Mouse (Mus musculus): ENCODE measurements around the gene Btbd19.

Gene Btbd19

GRCm38 (mm10) chr4:117115592-117115991 is 9.9 kb downstream of the Btbd19 start:
- DNase-seq (ENCODE audit: low read depth, low spot score): no peak

- peak; percentile 37 for DNase-seq (ENCODE audit: low read depth, low spot score)
Measured at GRCm38 (mm10) chr4:117113237-117113636, 12.3 kb downstream of the Btbd19 start.

GRCm38 (mm10) chr4:117110985-117111384 is 14.5 kb downstream of the Btbd19 start:
- DNase-seq (ENCODE audit: low read depth, low spot score): no peak

GRCm38 (mm10) chr4:117110249-117110648 is 15.3 kb downstream of the Btbd19 start:
- DNase-seq (ENCODE audit: low read depth, low spot score): no peak

- no peak for DNase-seq (ENCODE audit: low read depth, low spot score)
Measured at GRCm38 (mm10) chr4:117109330-117109729, 16.2 kb downstream of the Btbd19 start.

GRCm38 (mm10) chr4:117108524-117108849 is 17.0 kb downstream of the Btbd19 start:
- no peak for DNase-seq (ENCODE audit: low read depth, low spot score)

GRCm38 (mm10) chr4:117107813-117108523 is 17.6 kb downstream of the Btbd19 start:
- no peak for DNase-seq (ENCODE audit: low read depth, low spot score)

GRCm38 (mm10) chr4:117105127-117105526 is 20.4 kb downstream of the Btbd19 start:
- no peak for DNase-seq (ENCODE audit: low read depth, low spot score)

GRCm38 (mm10) chr4:117104672-117105071 is 20.9 kb downstream of the Btbd19 start:
- peak; percentile 31 for DNase-seq (ENCODE audit: low read depth, low spot score)

GRCm38 (mm10) chr4:117101218-117101617 is 24.3 kb downstream of the Btbd19 start:
- peak; percentile 40 for DNase-seq (ENCODE audit: low read depth, low spot score)

GRCm38 (mm10) chr4:117100036-117100435 is 25.5 kb downstream of the Btbd19 start:
- DNase-seq (ENCODE audit: low read depth, low spot score): no peak

- no peak for DNase-seq (ENCODE audit: low read depth, low spot score)
Measured at GRCm38 (mm10) chr4:117098764-117099036, 26.8 kb downstream of the Btbd19 start.

- no peak for DNase-seq (ENCODE audit: low read depth, low spot score)
Measured at GRCm38 (mm10) chr4:117097969-117098763, 27.4 kb downstream of the Btbd19 start.

GRCm38 (mm10) chr4:117096666-117097065 is 28.9 kb downstream of the Btbd19 start:
- no peak for DNase-seq (ENCODE audit: low read depth, low spot score)

GRCm38 (mm10) chr4:117095551-117096452 is 29.7 kb downstream of the Btbd19 start, which contains the start of gene Ptch2:
Gene Ptch2, plus strand, starts transcription at chr4:117096075.
- DNase-seq (ENCODE audit: low read depth, low spot score): no peak

- DNase-seq (ENCODE audit: low read depth, low spot score): no peak
Measured at GRCm38 (mm10) chr4:117094626-117095361, 30.7 kb downstream of the Btbd19 start.

GRCm38 (mm10) chr4:117090586-117090985 is 34.9 kb downstream of the Btbd19 start:
- no peak for DNase-seq (ENCODE audit: low read depth, low spot score)

- no peak for DNase-seq (ENCODE audit: low read depth, low spot score)
Measured at GRCm38 (mm10) chr4:117087948-117088640, 37.4 kb downstream of the Btbd19 start.

- no peak for DNase-seq (ENCODE audit: low read depth, low spot score)
Measured at GRCm38 (mm10) chr4:117071183-117071582, 54.3 kb downstream of the Btbd19 start.

- DNase-seq (ENCODE audit: low read depth, low spot score): no peak
Measured at GRCm38 (mm10) chr4:117070624-117071023, 54.9 kb downstream of the Btbd19 start.

GRCm38 (mm10) chr4:117069647-117070046 is 55.9 kb downstream of the Btbd19 start:
- DNase-seq (ENCODE audit: low read depth, low spot score): no peak

Measured in CD4-positive, CD25-positive, alpha-beta regulatory T cell, adult 2 months (primary cell).